Mouse (Mus musculus) c-Kit-positive CD71-positive TER-119-positive erythroid progenitor cells, embryonic 14.5 days (primary cell): ENCODE measurements around the gene Meis2.

Experiments
- DNase-seq: peaks from one replicate; pipeline ENCODE4 v3.0.0-alpha.2; 2013; ENCODE audit warnings: low spot score

Gene Meis2

GRCm38 (mm10) chr2:115855511-115856400, 209.9 kb downstream of the Meis2 start:
- DNase-seq: peak; percentile 29

GRCm38 (mm10) chr2:115854828-115855311, 210.8 kb downstream of the Meis2 start:
- DNase-seq: no peak

- no peak for DNase-seq
These were observed 211.4 kb downstream of the Meis2 start for GRCm38 (mm10) chr2:115854007-115854827.

GRCm38 (mm10) chr2:115853221-115853620, 212.4 kb downstream of the Meis2 start:
- no peak for DNase-seq

- DNase-seq: no peak
These were observed 213.0 kb downstream of the Meis2 start for GRCm38 (mm10) chr2:115852615-115853014.

- DNase-seq: no peak
These were observed 213.5 kb downstream of the Meis2 start for GRCm38 (mm10) chr2:115852109-115852508.

GRCm38 (mm10) chr2:115850961-115851360, 214.7 kb downstream of the Meis2 start:
- no peak for DNase-seq

GRCm38 (mm10) chr2:115842821-115843220, 222.8 kb downstream of the Meis2 start:
- DNase-seq: no peak

GRCm38 (mm10) chr2:115836034-115836433, 229.6 kb downstream of the Meis2 start:
- DNase-seq: no peak

- DNase-seq: no peak
These were observed 243.3 kb downstream of the Meis2 start for GRCm38 (mm10) chr2:115822361-115822760.

GRCm38 (mm10) chr2:115817959-115818358, 247.7 kb downstream of the Meis2 start:
- DNase-seq: no peak

GRCm38 (mm10) chr2:115813721-115814120, 251.9 kb downstream of the Meis2 start:
- no peak for DNase-seq

GRCm38 (mm10) chr2:115813316-115813715, 252.3 kb downstream of the Meis2 start:
- no peak for DNase-seq
